In genomic region chr6:142352099-142352498, GRCm38 (mm10) we compare ENCODE assay signal across 17 mouse cellular contexts. TPM values are rescaled to one million over a fixed set of nuclear protein-coding genes. Genes with fewer than 3 reads are reported as not detected.
DNase-seq lines count a peak whose midpoint lies in the region; ATAC-seq and TF ChIP-seq lines count a peak whose summit lies in the region.
"Not testable (repeated sequence)": the region's sequence is repeated elsewhere in the genome, so short reads cannot be mapped to it uniquely, and the experiment has no call there.
"Had no signal": no experiment of that assay in that cellular context is flagged by ENCODE, and none has a peak within 500 bp of the region (broad histone marks: within the 10 kb centered on the region; RNA-seq: fewer than 3 reads in every experiment).

No protein-coding gene starts in this region.

- TF ChIP-seq EP300 in stomach, postnatal 0 days (optimal IDR thresholded peaks at IDR 0.05) = not testable (repeated sequence)

- H3K4me3 ChIP-seq in liver, embryonic 11.5 days (ENCODE audit: low read depth, low read length); liver, embryonic 13.5 days (replicated peaks); liver, embryonic 15.5 days (replicated peaks); stomach, embryonic 15.5 days (replicated peaks); stomach, postnatal 0 days (ENCODE audit: low read depth, low read length): not testable (repeated sequence)

- not testable (repeated sequence) for H3K9me3 ChIP-seq in liver, embryonic 11.5 days (ENCODE audit: control insufficient read depth, low read length); liver, embryonic 13.5 days (replicated peaks); liver, embryonic 15.5 days (replicated peaks); stomach, embryonic 15.5 days; stomach, postnatal 0 days (ENCODE audit: control insufficient read depth, low read length)

- 82% methylated on average over 3 of the region's 3 CpGs for WGBS in liver, embryonic 11.5 days
- WGBS in liver, embryonic 13.5 days (ENCODE audit: insufficient replicate concordance) = 69% methylated on average over 3 of the region's 3 CpGs
- 55% methylated on average over 3 of the region's 3 CpGs for WGBS in liver, embryonic 15.5 days (ENCODE audit: insufficient replicate concordance)
- 67% methylated on average over 3 of the region's 3 CpGs for WGBS in stomach, embryonic 15.5 days
- WGBS in stomach, postnatal 0 days = 53% methylated on average over 3 of the region's 3 CpGs

- H3K9ac ChIP-seq in liver, embryonic 11.5 days (ENCODE audit: low read depth, low read length); liver, embryonic 13.5 days; liver, embryonic 15.5 days; stomach, embryonic 15.5 days; stomach, postnatal 0 days (ENCODE audit: low read length): not testable (repeated sequence)

- ATAC-seq in liver, embryonic 11.5 days (replicated peaks; ENCODE audit: low FRiP score) = 0 out of 2 replicates have a peak, but pooled peaks have one; percentile 34
- ATAC-seq in liver, embryonic 13.5 days (ENCODE audit: low read depth) = peak; percentile 68
- ATAC-seq in liver, embryonic 15.5 days (ENCODE audit: insufficient read depth) = peak; percentile 27; the same call in 1 of the 2 replicates
- peak; percentile 51; the same call in 1 of the 2 replicates for ATAC-seq in megakaryocyte-erythroid progenitor cell, adult 5-6 weeks (replicated peaks; ENCODE audit: low FRiP score, low TSS enrichment, poor library complexity, severe bottlenecking)
- ATAC-seq in stomach, embryonic 15.5 days (ENCODE audit: insufficient read depth, low FRiP score, low read depth) = peak; percentile 44; the same call in 1 of the 2 replicates
- ATAC-seq in stomach, postnatal 0 days (ENCODE audit: low FRiP score, low TSS enrichment) = peak; percentile 72

- not testable (repeated sequence) for H3K27ac ChIP-seq in liver, embryonic 11.5 days (ENCODE audit: low read depth, low read length); liver, embryonic 13.5 days; liver, embryonic 15.5 days (replicated peaks); stomach, embryonic 15.5 days; stomach, postnatal 0 days (replicated peaks)

- DNase-seq in liver, embryonic 11.5 days (ENCODE audit: low spot score); liver, embryonic 13.5 days; stomach, postnatal 0 days (ENCODE audit: low spot score): not testable (repeated sequence)

- H3K4me2 ChIP-seq in liver, embryonic 11.5 days; liver, embryonic 13.5 days; liver, embryonic 15.5 days; stomach, embryonic 15.5 days; stomach, postnatal 0 days (replicated peaks; ENCODE audit: low read depth): not testable (repeated sequence)

- not testable (repeated sequence) for H3K4me1 ChIP-seq in liver, embryonic 11.5 days (replicated peaks; ENCODE audit: control insufficient read depth, insufficient read depth, low read length); stomach, embryonic 15.5 days; stomach, postnatal 0 days (replicated peaks; ENCODE audit: control insufficient read depth, insufficient read depth)
- H3K4me1 ChIP-seq in liver, embryonic 13.5 days (replicated peaks) = peaks cover 17% of the 10 kb centered on the region
- peaks cover 15% of the 10 kb centered on the region for H3K4me1 ChIP-seq in liver, embryonic 15.5 days (replicated peaks)

- peaks cover 10% of the 10 kb centered on the region for H3K36me3 ChIP-seq in liver, embryonic 11.5 days (ENCODE audit: control insufficient read depth, insufficient read depth, low read length)
- peaks cover 42% of the 10 kb centered on the region for H3K36me3 ChIP-seq in liver, embryonic 13.5 days
- peaks cover 48% of the 10 kb centered on the region for H3K36me3 ChIP-seq in liver, embryonic 15.5 days (replicated peaks)
- H3K36me3 ChIP-seq in stomach, embryonic 15.5 days = not testable (repeated sequence)
- H3K36me3 ChIP-seq in stomach, postnatal 0 days (ENCODE audit: control insufficient read depth, insufficient read depth, low read length) = peaks cover 13% of the 10 kb centered on the region; the same call in 1 of the 2 replicates

- not testable (repeated sequence) for TF ChIP-seq CTCF in stomach, postnatal 0 days (IDR thresholded peaks at IDR 0.05; ENCODE audit: low read depth)

- H3K27me3 ChIP-seq in liver, embryonic 11.5 days (replicated peaks; ENCODE audit: control insufficient read depth, insufficient read depth, low read length); liver, embryonic 13.5 days; liver, embryonic 15.5 days; stomach, embryonic 15.5 days (replicated peaks); stomach, postnatal 0 days (ENCODE audit: control insufficient read depth, insufficient read depth, low read length): not testable (repeated sequence)

RNA-seq across cellular contexts. Expression of gene Pyroxd1, which starts 6.6 kb away (rescaled TPM):
- 12.3 and 14.1 TPM in 2 replicates for polyA plus RNA-seq in liver, embryonic 11.5 days (2014; fragmentation: Nextera tagmentation; extraction: Ambion mirVana)
- 5.6 and 7.7 TPM in 2 replicates for polyA plus RNA-seq in liver, embryonic 13.5 days (2015; fragmentation: Nextera tagmentation; extraction: Ambion mirVana)
- 4.9 and 5.9 TPM in 2 replicates for polyA plus RNA-seq in liver, embryonic 15.5 days (2015; fragmentation: Nextera tagmentation; extraction: Ambion mirVana)
- total RNA-seq in megakaryocyte-erythroid progenitor cell, adult 5-6 weeks (2014; fragmentation: Nextera tagmentation) = 6.4 and 10.9 TPM in 2 replicates
- 15.2 and 21.4 TPM in 2 replicates for total RNA-seq in megakaryocyte-erythroid progenitor cell, adult 5-6 weeks (2017)
- 17.1 TPM in 2 replicates for polyA plus RNA-seq in stomach, embryonic 15.5 days (2015; fragmentation: Nextera tagmentation; extraction: Ambion mirVana)
- 24.5 and 24.7 TPM in 2 replicates for polyA plus RNA-seq in stomach, postnatal 0 days (2015; fragmentation: Nextera tagmentation; extraction: Ambion mirVana)

RNA-seq across cellular contexts. Expression of gene Slco1a5, which starts 29.3 kb away (rescaled TPM):
- not detected in 2 replicates for polyA plus RNA-seq in liver, embryonic 11.5 days (2014; fragmentation: Nextera tagmentation; extraction: Ambion mirVana)
- not detected in 2 replicates for polyA plus RNA-seq in liver, embryonic 13.5 days (2015; fragmentation: Nextera tagmentation; extraction: Ambion mirVana)
- polyA plus RNA-seq in liver, embryonic 15.5 days (2015; fragmentation: Nextera tagmentation; extraction: Ambion mirVana) = not detected in 2 replicates
- not detected in 2 replicates for total RNA-seq in megakaryocyte-erythroid progenitor cell, adult 5-6 weeks (2014; fragmentation: Nextera tagmentation)
- total RNA-seq in megakaryocyte-erythroid progenitor cell, adult 5-6 weeks (2017) = 0.19 TPM in 1 of 2 replicates, not detected in the other
- 0.10 TPM in 1 of 2 replicates, not detected in the other for polyA plus RNA-seq in stomach, embryonic 15.5 days (2015; fragmentation: Nextera tagmentation; extraction: Ambion mirVana)
- polyA plus RNA-seq in stomach, postnatal 0 days (2015; fragmentation: Nextera tagmentation; extraction: Ambion mirVana) = 1.4 and 1.6 TPM in 2 replicates
- total RNA-seq: adrenal gland, adult 2 months; adrenal gland, postnatal 10 days; adrenal gland, postnatal 25 days; adrenal gland, postnatal 4 days; common myeloid progenitor, adult 5-6 weeks had no signal
- polyA plus RNA-seq: adrenal gland, adult 2 months; embryonic facial prominence, embryonic 13.5 days; erythroblast, embryonic 14.5 days had no signal

RNA-seq across cellular contexts. Expression of gene Recql, which starts 34.8 kb away (rescaled TPM):
- 33.5 and 37.7 TPM in 2 replicates for polyA plus RNA-seq in liver, embryonic 11.5 days (2014; fragmentation: Nextera tagmentation; extraction: Ambion mirVana)
- polyA plus RNA-seq in liver, embryonic 13.5 days (2015; fragmentation: Nextera tagmentation; extraction: Ambion mirVana) = 18.8 and 22.1 TPM in 2 replicates
- 12.6 and 14.2 TPM in 2 replicates for polyA plus RNA-seq in liver, embryonic 15.5 days (2015; fragmentation: Nextera tagmentation; extraction: Ambion mirVana)
- 51.2 and 71.0 TPM in 2 replicates for total RNA-seq in megakaryocyte-erythroid progenitor cell, adult 5-6 weeks (2014; fragmentation: Nextera tagmentation)
- total RNA-seq in megakaryocyte-erythroid progenitor cell, adult 5-6 weeks (2017) = 48.8 and 59.4 TPM in 2 replicates
- 22.3 and 24.2 TPM in 2 replicates for polyA plus RNA-seq in stomach, embryonic 15.5 days (2015; fragmentation: Nextera tagmentation; extraction: Ambion mirVana)
- polyA plus RNA-seq in stomach, postnatal 0 days (2015; fragmentation: Nextera tagmentation; extraction: Ambion mirVana) = 11.7 TPM in 2 replicates

RNA-seq across cellular contexts. Expression of gene Golt1b, which starts 34.9 kb away (rescaled TPM):
- 80.6 and 86.5 TPM in 2 replicates for polyA plus RNA-seq in liver, embryonic 11.5 days (2014; fragmentation: Nextera tagmentation; extraction: Ambion mirVana)
- polyA plus RNA-seq in liver, embryonic 13.5 days (2015; fragmentation: Nextera tagmentation; extraction: Ambion mirVana) = 47.3 and 53.5 TPM in 2 replicates
- 30.9 and 32.1 TPM in 2 replicates for polyA plus RNA-seq in liver, embryonic 15.5 days (2015; fragmentation: Nextera tagmentation; extraction: Ambion mirVana)
- total RNA-seq in megakaryocyte-erythroid progenitor cell, adult 5-6 weeks (2014; fragmentation: Nextera tagmentation) = 31.0 and 36.3 TPM in 2 replicates
- total RNA-seq in megakaryocyte-erythroid progenitor cell, adult 5-6 weeks (2017) = 37.5 and 46.9 TPM in 2 replicates
- polyA plus RNA-seq in stomach, embryonic 15.5 days (2015; fragmentation: Nextera tagmentation; extraction: Ambion mirVana) = 84.0 and 85.2 TPM in 2 replicates
- polyA plus RNA-seq in stomach, postnatal 0 days (2015; fragmentation: Nextera tagmentation; extraction: Ambion mirVana) = 62.2 and 68.5 TPM in 2 replicates

RNA-seq across cellular contexts. Expression of gene Iapp, which starts 53.9 kb away (rescaled TPM):
- 0.22 TPM in 1 of 2 replicates, not detected in the other for polyA plus RNA-seq in liver, embryonic 11.5 days (2014; fragmentation: Nextera tagmentation; extraction: Ambion mirVana)
- polyA plus RNA-seq in liver, embryonic 13.5 days (2015; fragmentation: Nextera tagmentation; extraction: Ambion mirVana) = not detected in 2 replicates
- 0.28 and 0.35 TPM in 2 replicates for polyA plus RNA-seq in liver, embryonic 15.5 days (2015; fragmentation: Nextera tagmentation; extraction: Ambion mirVana)
- total RNA-seq in megakaryocyte-erythroid progenitor cell, adult 5-6 weeks (2014; fragmentation: Nextera tagmentation) = not detected in 2 replicates
- not detected in 2 replicates for total RNA-seq in megakaryocyte-erythroid progenitor cell, adult 5-6 weeks (2017)
- 103 and 119 TPM in 2 replicates for polyA plus RNA-seq in stomach, embryonic 15.5 days (2015; fragmentation: Nextera tagmentation; extraction: Ambion mirVana)
- 0.87 and 1.7 TPM in 2 replicates for polyA plus RNA-seq in stomach, postnatal 0 days (2015; fragmentation: Nextera tagmentation; extraction: Ambion mirVana)
- total RNA-seq: adrenal gland, adult 2 months; adrenal gland, postnatal 10 days; adrenal gland, postnatal 25 days; common myeloid progenitor, adult 5-6 weeks; ES-E14; MEL had no signal
- polyA plus RNA-seq: adrenal gland, adult 2 months; C2C12; embryonic facial prominence, embryonic 13.5 days; erythroblast, embryonic 14.5 days; forebrain, embryonic 10.5 days had no signal
